Mouse (Mus musculus) C2C12 (cell line): ENCODE results near the gene Leng9. TPM values are rescaled to one million over a fixed set of nuclear protein-coding genes. Genes with fewer than 3 reads are reported as not detected.
"Not testable (repeated sequence)": the region's sequence is repeated elsewhere in the genome, so short reads cannot be mapped to it uniquely, and the experiment has no call there.

Experiments
- H3K27me3 ChIP-seq: one replicate; pipeline ENCODE4 v1.6.1; 2011; ENCODE audit not compliant: control insufficient read depth, insufficient read depth, insufficient read length
- H3K36me3 ChIP-seq: one replicate; pipeline ENCODE4 v1.6.1; 2011; ENCODE audit not compliant: control insufficient read depth, insufficient read depth
- H3K4me3 ChIP-seq: one replicate; pipeline ENCODE4 v1.5.1; 2011; ENCODE audit warnings: mild to moderate bottlenecking, control low read depth; ENCODE audit not compliant: poor library complexity, insufficient read depth, severe bottlenecking
- H3K79me2 ChIP-seq: one replicate; pipeline ENCODE4 v1.6.1; 2011; ENCODE audit not compliant: control insufficient read depth, insufficient read depth
- H3K79me3 ChIP-seq: one replicate; pipeline ENCODE4 v1.6.1; 2011; ENCODE audit warnings: low read depth, control low read depth
- H3ac ChIP-seq: one replicate; pipeline ENCODE3; 2011; ENCODE audit warnings: low read depth; ENCODE audit not compliant: control insufficient read depth, insufficient read length
- CEBPB ChIP-seq: IDR thresholded peaks from one replicate; pipeline ENCODE4 v1.6.1; 2011; ENCODE audit warnings: low read depth, mild to moderate bottlenecking, control low read depth, moderate library complexity
- CTCF ChIP-seq: IDR thresholded peaks from one replicate; pipeline ENCODE4 v1.5.1; 2011; ENCODE audit not compliant: control insufficient read depth, insufficient read depth, insufficient read length
- FOSL1 ChIP-seq: IDR thresholded peaks from one replicate; pipeline ENCODE4 v1.8.0; 2011; ENCODE audit warnings: mild to moderate bottlenecking, low read length; ENCODE audit not compliant: poor library complexity, insufficient read depth, severe bottlenecking
- MAX ChIP-seq: IDR thresholded peaks from one replicate; pipeline ENCODE4 v1.6.1; 2011; ENCODE audit warnings: mild to moderate bottlenecking, control low read depth
- MYOD1 ChIP-seq: IDR thresholded peaks from one replicate; pipeline ENCODE4 v1.6.1; 2011; ENCODE audit warnings: low read depth; ENCODE audit not compliant: control insufficient read depth, insufficient read length
- MYOG ChIP-seq: IDR thresholded peaks from one replicate; pipeline ENCODE4 v1.6.1; 2011; ENCODE audit not compliant: control insufficient read depth, insufficient read length; ENCODE audit errors: extremely low read depth
- USF1 ChIP-seq: IDR thresholded peaks from one replicate; pipeline ENCODE4 v1.6.1; 2011; ENCODE audit warnings: low read depth, mild to moderate bottlenecking, control low read depth, moderate library complexity
- polyA plus RNA-seq: library from polyadenylated mRNA; unstranded; fragments of >200 nt; fragmentation: generic; extraction: Trizol; gene quantifications from one replicate; pipeline ENCODE4 v1.2.1, GENCODE M21; 2012; ENCODE audit warnings: missing spikeins

Leng9 gene
- polyA plus RNA-seq, 1 experiment = 2.4 TPM

GRCm38 (mm10) chr7:4164090-4164910, 14.1 kb upstream of the Leng9 start, which contains the start of gene Cdc42ep5:
Cdc42ep5 (minus strand) TSS chr7:4164860.
- TF ChIP-seq FOSL1 = no peak
- no peak for TF ChIP-seq CTCF
- Histone ChIP-seq H3K79me2 (no peaks in the 10 kb centered on the region), H3K4me3 (peak within 1 kb of the TSS; percentile 36), H3K79me3 (no peaks in the 10 kb centered on the region), H3K27me3 (no peaks in the 10 kb centered on the region), H3K36me3 (no peaks in the 10 kb centered on the region), H3ac (peak within 1 kb of the TSS; percentile 27)

DNA sequence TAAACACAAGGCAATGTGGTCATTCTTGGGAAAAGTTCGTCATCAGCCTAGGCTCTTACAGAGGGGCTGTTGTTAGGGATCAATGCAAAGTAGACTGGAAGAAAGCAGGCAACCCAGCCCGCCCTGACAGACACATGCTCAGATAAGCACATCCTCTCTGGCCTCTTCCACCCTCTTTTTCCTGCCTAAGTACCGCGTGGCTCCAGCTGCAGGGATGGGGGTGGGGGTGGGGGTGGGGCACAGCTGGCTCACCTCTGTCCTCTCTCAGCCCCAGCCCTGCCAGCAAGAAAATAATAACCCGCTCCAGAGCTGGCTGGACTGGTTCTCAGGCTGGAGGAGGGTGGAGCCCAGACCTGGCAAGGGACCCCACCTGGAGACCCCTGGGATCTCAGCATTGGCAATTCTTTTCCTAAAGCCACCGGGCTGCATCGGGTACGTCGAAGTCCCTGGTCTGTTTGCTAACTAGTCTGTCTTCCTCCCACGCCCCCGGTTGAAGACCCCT, 13.4 kb upstream of the Leng9 start:
- Histone ChIP-seq H3ac (peak overlapping the region; percentile 27), H3K79me3 (no peaks in the 10 kb centered on the region), H3K27me3 (no peaks in the 10 kb centered on the region), H3K36me3 (no peaks in the 10 kb centered on the region), H3K4me3 (peak overlapping the region; percentile 36), H3K79me2 (no peaks in the 10 kb centered on the region)
- no peak for TF ChIP-seq USF1
- no peak for TF ChIP-seq MYOD1

- not testable (repeated sequence) for H3K27me3 ChIP-seq, H3K36me3 ChIP-seq, H3K79me2 ChIP-seq, H3K4me3 ChIP-seq, H3K79me3 ChIP-seq, H3ac ChIP-seq
These were observed 11.4 kb upstream of the Leng9 start for GRCm38 (mm10) chr7:4161596-4161995.

- Histone ChIP-seq H3K79me3 (no peaks in the 10 kb centered on the region), H3K4me3 (no peak overlapping the region), H3ac (no peak overlapping the region), H3K36me3 (no peaks in the 10 kb centered on the region), H3K79me2 (no peaks in the 10 kb centered on the region), H3K27me3 (no peaks in the 10 kb centered on the region)
- TF ChIP-seq MYOD1 (no peak), FOSL1 (no peak), CTCF (no peak)
These were observed 4.8 kb upstream of the Leng9 start for GRCm38 (mm10) chr7:4154976-4155375.

DNA sequence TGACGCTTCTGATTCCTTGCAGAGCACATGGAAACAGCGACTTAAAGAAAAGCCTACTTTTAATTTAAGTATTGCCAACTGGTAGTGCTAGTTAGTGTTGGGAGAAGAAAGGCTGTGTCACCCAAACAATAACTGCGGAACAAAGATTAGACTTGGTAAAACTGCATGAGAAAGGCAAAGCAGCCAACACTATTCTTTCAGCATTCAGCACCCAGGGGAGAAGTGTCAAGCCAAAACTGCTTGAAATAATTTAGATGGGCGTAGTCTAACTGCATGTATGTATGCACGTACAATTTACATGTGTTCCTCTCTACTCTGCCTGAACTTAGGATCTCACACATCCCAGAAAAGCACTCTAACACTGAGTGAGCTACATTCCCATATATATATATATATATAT, 4.2 kb upstream of the Leng9 start:
- Histone ChIP-seq H3K79me2 (no peaks in the 10 kb centered on the region), H3K4me3 (no peak overlapping the region), H3K36me3 (no peaks in the 10 kb centered on the region), H3K27me3 (no peaks in the 10 kb centered on the region), H3ac (no peak overlapping the region), H3K79me3 (no peaks in the 10 kb centered on the region)
- TF ChIP-seq MYOD1 = no peak
- no peak for TF ChIP-seq USF1
- no peak for TF ChIP-seq CEBPB
- no peak for TF ChIP-seq MAX

DNA sequence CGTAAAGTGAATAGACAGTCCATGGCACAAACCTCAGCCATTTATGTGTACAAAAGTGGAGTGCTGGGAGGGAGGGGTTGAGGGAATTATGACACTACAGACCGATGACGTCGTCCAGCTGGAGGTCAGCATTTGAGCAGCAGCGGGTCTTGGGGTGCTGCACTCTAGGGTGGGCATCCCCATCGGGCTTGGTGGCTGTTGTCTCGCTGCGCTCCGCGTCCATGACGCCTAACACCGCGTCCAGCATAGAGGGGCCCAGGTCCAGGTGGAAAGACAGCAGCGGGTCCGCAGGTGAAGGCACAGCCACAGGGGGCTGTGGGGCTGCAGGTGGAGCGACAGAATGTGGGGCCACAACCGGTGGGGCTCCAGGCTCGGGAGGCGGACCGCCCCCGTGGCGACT, 1.1 kb upstream of the Leng9 start:
- Histone ChIP-seq H3K79me2 (no peaks in the 10 kb centered on the region), H3K79me3 (no peaks in the 10 kb centered on the region), H3K27me3 (no peaks in the 10 kb centered on the region), H3K36me3 (peaks cover 16% of the 10 kb centered on the region), H3ac (no peak overlapping the region), H3K4me3 (no peak overlapping the region)
- TF ChIP-seq USF1 (no peak), MYOD1 (no peak), CEBPB (no peak), MYOG (no peak), FOSL1 (no peak)

GRCm38 (mm10) chr7:4150811-4151221, 642 bp upstream of the Leng9 start:
- no peak overlapping the region for H3K4me3 ChIP-seq
- no peaks in the 10 kb centered on the region for H3K79me3 ChIP-seq
- no peaks in the 10 kb centered on the region for H3K79me2 ChIP-seq
- TF ChIP-seq CEBPB (no peak), MYOG (no peak), MYOD1 (no peak), CTCF (no peak)
- peaks cover 16% of the 10 kb centered on the region for H3K36me3 ChIP-seq
- H3ac ChIP-seq = no peak overlapping the region
- no peaks in the 10 kb centered on the region for H3K27me3 ChIP-seq
